Mouse (Mus musculus): ENCODE measurements around the gene Gm12216. TPM values are rescaled to one million over a fixed set of nuclear protein-coding genes. Genes with fewer than 3 reads are reported as not detected.

Gm12216 gene
- total RNA-seq, 2 experiments from 2014 or later, result 1.9 to 2.0 TPM

DNA sequence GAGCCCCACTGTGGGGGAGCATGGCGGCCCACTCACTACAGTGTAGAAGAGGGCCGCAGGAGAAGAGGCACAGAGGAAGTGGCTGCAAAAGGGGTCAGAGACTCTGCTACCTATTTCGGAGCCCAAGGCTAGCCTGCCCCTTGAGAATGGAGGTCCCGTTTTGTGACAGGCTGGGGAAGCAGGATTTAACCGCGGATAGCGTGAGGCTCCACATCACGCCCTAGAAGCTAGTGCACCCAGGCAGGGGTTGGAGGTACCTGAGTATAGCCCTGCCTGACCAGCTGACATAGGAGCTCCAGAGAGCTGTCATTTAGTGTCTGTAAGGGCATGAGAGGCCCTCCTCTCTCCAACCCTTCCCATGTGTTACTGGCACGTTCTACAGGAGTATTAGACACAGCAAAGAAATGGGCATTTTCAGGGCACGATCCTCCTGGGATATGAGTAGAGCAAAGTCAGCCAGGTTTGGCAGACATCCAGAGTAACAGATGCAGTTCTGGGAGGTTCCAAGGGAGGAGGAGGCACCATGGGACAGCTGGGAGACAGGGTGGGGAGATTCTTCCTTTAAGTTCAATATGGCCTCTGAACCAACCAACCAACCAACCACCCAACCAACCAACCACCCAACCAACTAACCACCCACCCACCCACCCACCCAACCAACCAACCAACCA lies 60.9 kb downstream of the Gm12216 start:
- intact Hi-C loops (cut with DNase I), result no loop called here
- DNase-seq, result no peak

- intact Hi-C loops (cut with DNase I), result no loop called here
- DNase-seq, result no peak
Measured at GRCm38 (mm10) chr11:53797386-53797920, 61.6 kb downstream of the Gm12216 start.

- intact Hi-C loops (cut with DNase I), result no loop called here
Measured at GRCm38 (mm10) chr11:53796409-53797151, 62.5 kb downstream of the Gm12216 start.

DNA sequence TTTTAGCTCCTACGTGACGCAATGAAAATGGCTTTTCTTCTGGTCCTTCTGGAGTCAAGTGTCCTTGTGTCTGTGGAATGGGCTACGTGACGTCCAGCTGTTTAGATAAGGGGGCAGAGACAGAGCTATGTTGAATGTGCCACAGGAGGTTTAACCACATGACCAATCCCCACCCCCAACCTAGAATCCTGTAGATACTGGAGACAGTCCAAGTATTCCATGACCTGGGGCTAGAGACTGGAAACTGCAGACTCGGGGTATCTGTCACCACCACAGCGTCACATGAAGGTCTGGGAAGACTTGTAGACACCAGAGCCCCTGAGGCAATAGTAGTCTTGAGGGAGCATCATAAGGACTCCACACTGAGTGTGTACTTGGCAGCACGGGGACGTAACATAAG lies 63.2 kb downstream of the Gm12216 start:
- DNase-seq, result no peak
- intact Hi-C loops (cut with DNase I), result no loop called here

More at GRCm38 (mm10) chr11:53796409-53797151, 62.5 kb downstream of the Gm12216 start:
- peak; percentile 60 to 70 for DNase-seq

DNA sequence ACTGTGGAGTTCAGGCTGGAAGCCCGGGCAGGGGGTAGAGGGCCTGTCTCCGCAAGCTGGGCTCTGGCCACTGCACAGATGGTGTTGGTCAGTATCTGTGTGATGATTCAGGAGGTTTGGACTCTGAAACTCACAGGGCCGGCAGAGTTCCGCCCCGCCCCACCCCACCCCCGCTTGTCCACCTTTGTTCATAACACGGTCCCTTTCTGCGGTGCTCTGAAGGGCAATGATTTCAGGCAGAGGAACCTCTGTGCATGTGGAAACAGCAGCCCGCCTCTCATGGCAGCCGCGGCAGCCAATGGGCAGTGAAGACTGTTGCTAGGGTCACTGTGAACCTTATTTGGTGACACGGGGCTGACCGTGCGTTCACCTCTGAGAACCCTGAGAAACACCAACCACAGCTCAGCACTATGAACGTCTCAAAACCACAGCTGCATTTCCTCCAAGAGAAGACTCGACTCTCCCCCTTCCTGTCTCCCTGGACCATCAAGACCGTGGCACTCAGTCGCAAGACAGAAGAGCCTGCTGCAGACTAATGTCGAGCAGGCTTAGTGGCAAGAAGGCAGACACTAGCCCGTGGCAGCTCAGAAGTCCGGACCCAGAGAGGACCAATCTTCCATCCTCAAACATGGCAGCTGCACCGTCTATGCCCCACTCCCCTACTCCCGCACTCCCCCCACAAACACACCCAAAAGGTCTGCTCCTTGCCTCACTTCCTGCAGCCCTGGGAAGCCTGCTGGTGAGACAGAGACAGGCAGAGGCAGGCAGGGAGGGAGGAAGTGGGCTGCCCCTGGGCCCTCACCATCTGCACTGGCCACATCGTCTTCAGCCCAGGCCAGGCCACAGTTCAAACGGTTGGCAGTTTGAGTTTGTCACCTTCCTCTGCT lies 64.1 kb downstream of the Gm12216 start:
- DNase-seq, result peak; percentile 55
- intact Hi-C loops (cut with DNase I), result no loop called here

GRCm38 (mm10) chr11:53794015-53794414 lies 65.0 kb downstream of the Gm12216 start:
- intact Hi-C loops (cut with DNase I), result no loop called here
- DNase-seq, result peak in 1 of 2 experiments; percentile 53

- intact Hi-C loops (cut with DNase I), result no loop called here
- DNase-seq, result peak; percentile 48 to 56
Measured at GRCm38 (mm10) chr11:53792986-53793385, 66.1 kb downstream of the Gm12216 start.

DNA sequence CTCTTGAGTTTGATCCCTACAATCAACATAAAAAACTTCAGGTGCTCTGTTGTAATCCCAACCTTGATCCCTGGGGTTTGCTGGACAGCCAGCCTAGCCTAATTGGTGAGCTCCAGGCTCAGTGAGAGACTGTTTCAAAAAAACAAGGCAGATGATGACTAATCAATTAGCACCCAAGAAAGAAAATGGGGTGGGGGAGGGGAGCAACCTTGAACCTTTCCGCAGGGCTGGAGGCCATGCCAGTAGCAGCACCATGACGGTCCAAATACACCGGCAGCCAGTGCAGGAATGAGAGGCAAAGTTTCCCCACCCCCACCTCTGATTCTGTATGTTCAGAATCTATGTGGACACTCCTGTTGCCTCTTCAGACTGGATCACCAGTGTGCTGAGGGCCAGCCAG lies 69.8 kb downstream of the Gm12216 start:
- intact Hi-C loops (cut with DNase I), result no loop called here
- no peak for DNase-seq

- intact Hi-C loops (cut with DNase I), result no loop called here
Measured at GRCm38 (mm10) chr11:53788196-53788595, 70.9 kb downstream of the Gm12216 start.

GRCm38 (mm10) chr11:53786058-53787031 lies 72.7 kb downstream of the Gm12216 start:
- DNase-seq, result no peak
- intact Hi-C loops (cut with DNase I), result no loop called here

More at GRCm38 (mm10) chr11:53788196-53788595, 70.9 kb downstream of the Gm12216 start:
- peak; percentile 57 to 61 for DNase-seq

DNA sequence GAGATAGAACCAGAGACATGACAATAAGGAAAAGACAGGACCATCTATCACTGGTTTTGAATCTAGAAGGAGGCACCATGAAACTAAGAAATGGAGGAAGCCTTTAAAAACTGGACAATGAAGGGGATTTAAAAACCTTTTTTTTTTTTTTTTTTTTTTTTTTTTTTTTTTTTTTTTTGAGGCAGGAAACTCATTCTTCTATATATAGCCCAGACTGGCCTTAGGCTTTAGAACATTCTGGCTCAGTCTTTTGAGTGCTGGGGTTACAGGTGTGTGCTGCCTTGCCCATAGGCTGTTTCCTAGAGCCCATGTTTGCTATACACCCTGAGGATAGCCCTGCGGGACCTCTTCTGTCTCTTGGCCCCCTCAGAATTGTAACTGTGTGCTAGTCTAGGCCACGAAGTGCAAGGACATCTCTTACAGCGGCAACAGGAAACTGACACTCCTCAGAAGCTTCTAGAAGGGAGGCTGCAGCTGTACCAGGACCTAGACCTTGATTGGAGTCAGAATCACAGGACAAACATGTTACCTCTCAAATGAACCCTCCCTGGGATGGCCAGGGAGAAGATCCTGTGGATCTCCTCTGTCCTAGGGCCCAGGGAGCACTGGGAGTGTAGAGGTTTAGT lies 73.6 kb downstream of the Gm12216 start:
- DNase-seq, result no peak
- intact Hi-C loops (cut with DNase I), result no loop called here

- DNase-seq, result no peak
- intact Hi-C loops (cut with DNase I), result no loop called here
Measured at GRCm38 (mm10) chr11:53783288-53783687, 75.8 kb downstream of the Gm12216 start.

DNA sequence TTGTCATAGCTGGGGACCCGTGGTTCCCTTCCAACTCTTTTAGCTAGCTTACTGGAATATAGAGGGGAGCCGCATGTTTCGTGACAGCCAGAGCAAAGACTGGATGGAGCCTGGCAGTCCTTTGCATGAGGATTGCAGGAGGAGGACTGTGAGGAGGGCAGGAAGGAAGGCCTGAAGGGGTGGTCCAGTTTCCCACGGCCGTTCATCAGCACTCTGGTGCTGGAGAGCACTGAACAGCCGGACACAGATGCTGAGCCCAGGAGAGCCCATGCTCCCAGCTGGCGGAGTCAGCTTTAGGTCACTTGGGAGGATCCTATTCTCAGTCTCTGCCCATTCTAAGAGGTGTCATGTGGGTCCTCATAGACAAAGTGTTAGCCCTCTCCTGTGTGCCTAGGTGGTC lies 77.1 kb downstream of the Gm12216 start:
- peak; percentile 54 to 59 for DNase-seq
- intact Hi-C loops (cut with DNase I), result no loop called here

- DNase-seq, result no peak
- intact Hi-C loops (cut with DNase I), result no loop called here
Measured at GRCm38 (mm10) chr11:53781201-53781775, 77.8 kb downstream of the Gm12216 start.

DNA sequence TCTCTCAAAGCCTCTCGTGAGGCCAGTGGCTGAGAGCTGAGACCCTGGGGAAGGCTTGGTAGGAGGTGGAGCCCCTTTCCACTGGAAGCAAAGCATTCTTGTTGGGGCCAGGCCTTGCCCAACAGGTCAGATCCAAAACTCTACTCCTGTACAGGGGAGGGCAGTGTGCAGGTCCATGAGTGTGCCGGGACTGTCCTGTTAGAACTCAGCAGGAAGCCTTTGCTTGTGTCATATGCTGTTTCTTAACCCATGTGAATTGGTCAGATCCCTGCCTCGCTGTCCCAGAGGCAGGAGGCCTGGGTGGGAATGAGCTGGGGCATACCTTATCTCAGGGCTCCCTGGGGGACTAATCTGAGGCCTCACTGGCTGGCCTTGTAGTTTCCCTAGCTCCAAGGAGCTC lies 78.8 kb downstream of the Gm12216 start:
- intact Hi-C loops (cut with DNase I), result no loop called here
- no peak for DNase-seq

DNA sequence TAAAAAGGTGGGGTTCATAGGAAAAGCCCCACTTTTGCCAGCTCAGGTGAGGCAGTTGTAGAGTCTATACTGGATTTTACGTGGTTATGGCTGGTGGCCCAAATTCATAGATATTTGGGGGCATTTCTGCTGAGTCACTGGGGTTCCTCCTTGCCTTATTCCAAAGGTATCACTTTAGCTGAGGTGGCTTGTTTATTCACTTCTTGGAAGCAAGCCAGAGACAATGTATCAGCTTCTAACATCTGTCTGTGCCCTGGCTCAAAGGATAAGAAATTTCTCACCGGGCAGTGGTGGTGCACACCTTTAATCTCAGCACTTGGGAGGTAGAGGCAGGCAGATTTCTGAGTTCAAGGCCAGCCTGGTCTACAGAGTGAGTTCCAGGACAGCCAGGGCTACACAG lies 79.2 kb downstream of the Gm12216 start:
- intact Hi-C loops (cut with DNase I), result no loop called here
- DNase-seq, result no peak

- intact Hi-C loops (cut with DNase I), result no loop called here
- no peak for DNase-seq
Measured at GRCm38 (mm10) chr11:53778455-53778854, 80.6 kb downstream of the Gm12216 start.

GRCm38 (mm10) chr11:53777736-53778135 lies 81.3 kb downstream of the Gm12216 start:
- intact Hi-C loops (cut with DNase I), result no loop called here
- no peak for DNase-seq
